Mouse (Mus musculus) stomach, embryonic 15.5 days (tissue): ENCODE results near the gene Rorc. TPM values are rescaled to one million over a fixed set of nuclear protein-coding genes. Genes with fewer than 3 reads are reported as not detected.

Experiments
- ATAC-seq: fragments of 200-750 bp; cut with Nextera tagmentation; 2 replicates; pipeline ENCODE4 v1.8.0; 2017; ENCODE audit warnings: low read depth, moderate number of reproducible peaks, moderate TSS enrichment; ENCODE audit not compliant: insufficient read depth, low FRiP score
- H3K27ac ChIP-seq: fragments of 300-500 bp; sonication (generic); 2 replicates; pipeline ENCODE4 v1.5.1; 2015; ENCODE audit warnings: mild to moderate bottlenecking, inconsistent platforms
- H3K27me3 ChIP-seq: fragments of 300-500 bp; sonication (generic); replicated peaks from 2 replicates; pipeline ENCODE4 v1.6.1; 2015; ENCODE audit warnings: inconsistent platforms
- H3K36me3 ChIP-seq: fragments of 300-500 bp; sonication (generic); 2 replicates; pipeline ENCODE4 v1.6.1; 2015; ENCODE audit warnings: inconsistent platforms
- H3K4me1 ChIP-seq: fragments of 300-500 bp; sonication (generic); 2 replicates; pipeline ENCODE4 v1.6.1; 2015; ENCODE audit warnings: inconsistent platforms
- H3K4me2 ChIP-seq: fragments of 300-500 bp; sonication (generic); 2 replicates; pipeline ENCODE4 v1.6.1; 2015; ENCODE audit warnings: mild to moderate bottlenecking, inconsistent platforms
- H3K4me3 ChIP-seq: fragments of 300-500 bp; sonication (generic); replicated peaks from 2 replicates; pipeline ENCODE4 v1.5.1; 2015; ENCODE audit warnings: inconsistent platforms
- H3K9ac ChIP-seq: fragments of 300-500 bp; sonication (generic); 2 replicates; pipeline ENCODE4 v1.6.1; 2015; ENCODE audit warnings: inconsistent platforms
- H3K9me3 ChIP-seq: fragments of 300-500 bp; sonication (generic); 2 replicates; pipeline ENCODE4 v1.6.1; 2016; ENCODE audit warnings: inconsistent platforms
- WGBS: fragments of 180-500 bp; shearing (Covaris S2); methylation state at CpG from one replicate; pipeline ENCODE4 v1.1.7; 2015; 5-methylcytosine and 5-hydroxymethylcytosine counted together
- polyA plus RNA-seq: library from polyadenylated mRNA; unstranded; fragments of >200 nt; fragmentation: Nextera tagmentation; extraction: Ambion mirVana; gene quantifications from 2 replicates; pipeline ENCODE4 v1.2.1, GENCODE M21; 2015

Gene Rorc
- polyA plus RNA-seq, 1 experiment from 2014 or later = 7.0 TPM

DNA sequence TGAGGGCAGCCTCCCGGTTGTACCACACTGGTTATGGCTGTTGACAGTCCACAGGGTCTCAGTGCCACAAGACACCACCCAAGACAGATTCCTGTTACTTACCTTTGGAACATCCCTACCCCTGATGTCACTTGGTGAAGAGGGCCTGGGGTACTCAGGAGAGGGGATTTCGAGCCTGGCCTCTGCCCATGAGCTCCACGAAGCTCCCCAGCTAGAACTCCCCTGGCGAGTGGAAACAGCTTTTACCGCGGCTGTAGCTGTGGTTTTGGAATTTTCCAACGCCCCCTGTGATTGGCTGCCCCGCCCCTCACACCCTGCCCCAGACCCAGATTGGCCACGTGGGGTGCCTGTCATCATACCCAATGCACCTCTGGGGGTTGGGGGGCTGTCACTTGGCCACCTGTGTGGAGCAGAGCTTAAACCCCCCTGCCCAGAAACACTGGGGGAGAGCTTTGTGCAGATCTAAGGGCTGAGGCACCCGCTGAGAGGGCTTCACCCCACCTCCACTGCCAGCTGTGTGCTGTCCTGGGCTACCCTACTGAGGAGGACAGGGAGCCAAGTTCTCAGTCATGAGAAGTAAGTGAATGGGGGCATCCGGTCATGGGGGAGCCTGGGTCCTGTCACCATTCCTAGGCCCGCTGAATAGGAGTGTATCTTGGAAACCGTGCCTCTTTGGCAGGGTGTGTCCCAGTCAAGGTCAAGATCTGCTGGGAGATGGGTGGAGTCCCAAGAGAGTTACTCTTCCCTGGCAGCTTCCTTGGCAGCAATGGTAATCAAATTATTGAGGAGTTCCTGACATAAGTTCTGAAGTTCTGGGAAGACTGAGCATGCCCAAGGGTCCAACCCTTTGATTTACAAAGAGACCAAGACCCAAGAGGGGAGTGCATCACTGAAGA lies 4.7 kb downstream of the Rorc start:
- 18% methylated on average over 13 of the region's 13 CpGs for WGBS
- H3K9ac ChIP-seq = no peak overlapping the region
- H3K4me1 ChIP-seq = peaks cover 2% of the 10 kb centered on the region; the same call in 1 of the 2 replicates

GRCm38 (mm10) chr3:94379831-94380510 lies 7.4 kb downstream of the Rorc start:
- H3K27me3 ChIP-seq = no peaks in the 10 kb centered on the region
- H3K27ac ChIP-seq = no peak overlapping the region
- no peaks in the 10 kb centered on the region for H3K4me1 ChIP-seq
- H3K36me3 ChIP-seq = no peaks in the 10 kb centered on the region
- H3K4me2 ChIP-seq = no peak overlapping the region
- no peak for ATAC-seq
- 20% methylated on average over 9 of the region's 9 CpGs for WGBS
- H3K4me3 ChIP-seq = no peak overlapping the region
- H3K9me3 ChIP-seq = no peaks in the 10 kb centered on the region
- no peak overlapping the region for H3K9ac ChIP-seq

More for the DNA sequence above, 4.7 kb downstream of the Rorc start:
- Histone ChIP-seq H3K9me3 (no peaks in the 10 kb centered on the region), H3K27me3 (no peaks in the 10 kb centered on the region), H3K36me3 (no peaks in the 10 kb centered on the region), H3K27ac (no peak overlapping the region), H3K4me3 (no peak overlapping the region), H3K4me2 (no peak overlapping the region)
- ATAC-seq = no peak

GRCm38 (mm10) chr3:94382308-94382707 lies 9.7 kb downstream of the Rorc start:
- ATAC-seq = no peak
- Histone ChIP-seq H3K27ac (no peak overlapping the region), H3K4me1 (no peaks in the 10 kb centered on the region), H3K4me2 (no peak overlapping the region), H3K9me3 (no peaks in the 10 kb centered on the region), H3K27me3 (no peaks in the 10 kb centered on the region), H3K9ac (no peak overlapping the region), H3K4me3 (no peak overlapping the region), H3K36me3 (no peaks in the 10 kb centered on the region)
- 69% methylated on average over 5 of the region's 5 CpGs for WGBS

- Histone ChIP-seq H3K27me3 (no peaks in the 10 kb centered on the region), H3K4me2 (no peak overlapping the region), H3K27ac (no peak overlapping the region), H3K4me1 (no peaks in the 10 kb centered on the region), H3K36me3 (no peaks in the 10 kb centered on the region), H3K9me3 (no peaks in the 10 kb centered on the region), H3K9ac (no peak overlapping the region), H3K4me3 (no peak overlapping the region)
- 60% methylated on average over 3 of the region's 3 CpGs for WGBS
- no peak for ATAC-seq
These were observed 10.9 kb downstream of the Rorc start for GRCm38 (mm10) chr3:94383476-94383875.

- ATAC-seq = no peak
- Histone ChIP-seq H3K4me1 (no peaks in the 10 kb centered on the region), H3K4me2 (no peak overlapping the region), H3K27me3 (no peaks in the 10 kb centered on the region), H3K4me3 (no peak overlapping the region), H3K9me3 (no peaks in the 10 kb centered on the region), H3K9ac (no peak overlapping the region), H3K36me3 (no peaks in the 10 kb centered on the region), H3K27ac (no peak overlapping the region)
- 47% methylated on average over 4 of the region's 4 CpGs for WGBS
These were observed 14.1 kb downstream of the Rorc start for GRCm38 (mm10) chr3:94386671-94387070.

DNA sequence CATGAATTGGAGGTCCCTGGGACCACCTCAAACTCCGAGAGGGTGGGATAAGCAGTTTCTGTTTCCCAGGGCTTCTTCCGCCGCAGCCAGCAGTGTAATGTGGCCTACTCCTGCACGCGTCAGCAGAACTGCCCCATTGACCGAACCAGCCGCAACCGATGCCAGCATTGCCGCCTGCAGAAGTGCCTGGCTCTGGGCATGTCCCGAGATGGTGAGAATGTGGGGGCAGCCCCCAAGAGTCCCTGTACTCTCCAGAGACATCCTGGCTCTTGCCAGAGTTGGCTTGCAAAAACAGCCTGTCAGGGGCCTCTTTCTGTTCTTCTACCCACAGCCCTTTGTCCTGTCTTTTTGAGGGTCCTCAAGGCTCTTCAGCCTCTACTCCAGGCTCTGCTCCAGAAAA lies 14.8 kb downstream of the Rorc start:
- Histone ChIP-seq H3K4me2 (no peak overlapping the region), H3K4me1 (no peaks in the 10 kb centered on the region), H3K9ac (no peak overlapping the region), H3K4me3 (no peak overlapping the region), H3K27ac (no peak overlapping the region), H3K27me3 (no peaks in the 10 kb centered on the region), H3K36me3 (no peaks in the 10 kb centered on the region), H3K9me3 (no peaks in the 10 kb centered on the region)
- ATAC-seq = no peak
- 87% methylated on average over 10 of the region's 10 CpGs for WGBS

- Histone ChIP-seq H3K4me1 (no peaks in the 10 kb centered on the region), H3K9me3 (no peaks in the 10 kb centered on the region), H3K9ac (no peak overlapping the region), H3K4me3 (no peak overlapping the region), H3K27ac (no peak overlapping the region), H3K36me3 (no peaks in the 10 kb centered on the region), H3K27me3 (no peaks in the 10 kb centered on the region), H3K4me2 (no peak overlapping the region)
- ATAC-seq = no peak
- WGBS = 83% methylated on average over 5 of the region's 5 CpGs
These were observed 15.5 kb downstream of the Rorc start for GRCm38 (mm10) chr3:94388047-94388446.

GRCm38 (mm10) chr3:94389420-94389819 lies 16.8 kb downstream of the Rorc start:
- WGBS = 93% methylated on average over 16 of the region's 16 CpGs

DNA sequence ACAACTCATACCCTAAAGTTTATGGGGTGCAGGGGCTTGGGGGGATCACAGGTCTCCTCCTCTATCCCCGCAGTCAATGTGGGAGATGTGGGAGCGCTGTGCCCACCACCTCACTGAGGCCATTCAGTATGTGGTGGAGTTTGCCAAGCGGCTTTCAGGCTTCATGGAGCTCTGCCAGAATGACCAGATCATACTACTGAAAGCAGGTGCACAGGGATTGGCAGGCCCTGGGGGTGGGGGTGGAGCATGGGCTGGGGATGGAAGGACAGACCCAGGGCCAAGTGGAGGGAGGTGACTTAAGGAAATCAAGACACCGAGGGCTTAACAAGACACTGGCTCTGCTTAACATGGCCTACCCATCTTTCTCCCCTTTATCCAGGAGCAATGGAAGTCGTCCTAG lies 18.4 kb downstream of the Rorc start:
- H3K36me3 ChIP-seq = no peaks in the 10 kb centered on the region
- no peak overlapping the region for H3K27ac ChIP-seq
- H3K4me1 ChIP-seq = no peaks in the 10 kb centered on the region
- no peak overlapping the region for H3K4me3 ChIP-seq
- H3K4me2 ChIP-seq = no peak overlapping the region
- no peaks in the 10 kb centered on the region for H3K27me3 ChIP-seq
- no peak overlapping the region for H3K9ac ChIP-seq
- ATAC-seq = no peak
- no peaks in the 10 kb centered on the region for H3K9me3 ChIP-seq
- WGBS = 84% methylated on average over 5 of the region's 5 CpGs

More at GRCm38 (mm10) chr3:94389420-94389819, 16.8 kb downstream of the Rorc start:
- Histone ChIP-seq H3K4me1 (no peaks in the 10 kb centered on the region), H3K9ac (no peak overlapping the region), H3K27me3 (no peaks in the 10 kb centered on the region), H3K9me3 (no peaks in the 10 kb centered on the region), H3K4me3 (no peak overlapping the region), H3K27ac (no peak overlapping the region), H3K4me2 (no peak overlapping the region), H3K36me3 (no peaks in the 10 kb centered on the region)
- ATAC-seq = no peak

GRCm38 (mm10) chr3:94392128-94392527 lies 19.5 kb downstream of the Rorc start:
- WGBS = 76% methylated on average over 2 of the region's 2 CpGs
- no peak for ATAC-seq
- no peak overlapping the region for H3K9ac ChIP-seq
- no peaks in the 10 kb centered on the region for H3K9me3 ChIP-seq
- H3K27ac ChIP-seq = no peak overlapping the region
- no peak overlapping the region for H3K4me3 ChIP-seq
- H3K4me2 ChIP-seq = no peak overlapping the region
- no peaks in the 10 kb centered on the region for H3K36me3 ChIP-seq
- H3K4me1 ChIP-seq = no peaks in the 10 kb centered on the region
- no peaks in the 10 kb centered on the region; the same call in 1 of the 2 replicates for H3K27me3 ChIP-seq

DNA sequence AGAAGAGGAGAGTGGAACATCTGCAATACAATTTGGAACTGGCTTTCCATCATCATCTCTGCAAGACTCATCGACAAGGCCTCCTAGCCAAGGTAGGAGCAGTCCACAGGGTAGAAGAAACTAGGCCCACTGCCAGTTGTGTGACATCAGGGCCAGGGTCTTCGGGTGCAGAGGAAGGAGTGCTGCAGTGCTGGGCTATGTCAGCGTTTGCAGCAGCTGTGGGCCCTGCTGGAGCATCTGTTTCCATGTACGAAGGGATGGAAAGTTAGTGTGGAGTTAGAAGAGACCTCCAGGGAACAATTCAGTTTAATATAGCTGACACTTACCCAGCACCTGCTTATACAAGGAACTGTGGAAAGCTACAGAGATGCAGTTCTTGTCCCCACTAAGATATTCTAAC lies 20.5 kb downstream of the Rorc start:
- Histone ChIP-seq H3K4me1 (no peaks in the 10 kb centered on the region), H3K9me3 (no peaks in the 10 kb centered on the region), H3K27me3 (peaks cover 6% of the 10 kb centered on the region), H3K27ac (no peak overlapping the region), H3K4me2 (no peak overlapping the region), H3K9ac (no peak overlapping the region), H3K4me3 (no peak overlapping the region), H3K36me3 (no peaks in the 10 kb centered on the region)
- 71% methylated on average over 4 of the region's 4 CpGs for WGBS
- no peak for ATAC-seq

DNA sequence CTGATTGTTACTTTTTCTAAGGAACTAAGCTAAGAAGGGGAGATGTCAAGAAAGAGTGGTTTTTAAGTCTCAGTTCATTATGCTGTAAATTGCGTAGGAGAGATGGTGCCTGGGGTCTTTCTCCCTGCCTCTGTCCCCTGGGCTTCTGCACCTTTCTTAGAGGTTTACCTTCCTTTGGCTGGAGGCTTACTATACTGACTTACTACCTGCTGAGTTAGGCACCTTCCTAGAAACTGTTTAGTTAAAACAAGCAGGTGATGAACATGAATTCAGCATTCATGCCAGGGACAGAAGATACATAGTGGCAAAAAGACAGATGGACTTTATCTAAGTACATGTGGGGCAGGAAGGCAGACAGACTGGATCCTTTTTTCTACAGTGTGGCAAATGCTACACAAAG lies 23.7 kb downstream of the Rorc start:
- Histone ChIP-seq H3K9ac (no peak overlapping the region), H3K4me1 (peaks cover 6% of the 10 kb centered on the region; the same call in 1 of the 2 replicates), H3K27ac (no peak overlapping the region), H3K9me3 (no peaks in the 10 kb centered on the region), H3K4me3 (no peak overlapping the region), H3K36me3 (no peaks in the 10 kb centered on the region), H3K4me2 (no peak overlapping the region), H3K27me3 (peaks cover 25% of the 10 kb centered on the region)
- no peak for ATAC-seq
- 89% methylated on average over 1 of the region's 1 CpGs for WGBS
